Mouse (Mus musculus): ENCODE data around the gene 4931429L15Rik. TPM values are rescaled to one million over a fixed set of nuclear protein-coding genes. Genes with fewer than 3 reads are reported as not detected.

4931429L15Rik gene
- polyA plus RNA-seq, 1 experiment from 2014 or later, result not detected

- ATAC-seq (ENCODE audit: insufficient number of reproducible peaks, low FRiP score, low TSS enrichment, low read depth), result no peak
- Histone ChIP-seq H3K4me2 (replicated peaks) (no peak overlapping the region), H3K4me1 (no peaks in the 10 kb centered on the region), H3K4me3 (replicated peaks) (no peak overlapping the region), H3K27me3 (no peaks in the 10 kb centered on the region), H3K27ac (replicated peaks) (no peak overlapping the region), H3K36me3 (no peaks in the 10 kb centered on the region), H3K9me3 (replicated peaks) (no peaks in the 10 kb centered on the region), H3K9ac (no peak overlapping the region)
- 86% methylated on average over 10 of the region's 10 CpGs for WGBS
Observed at GRCm38 (mm10) chr9:46256658-46257385, 63.0 kb downstream of the 4931429L15Rik start.

DNA sequence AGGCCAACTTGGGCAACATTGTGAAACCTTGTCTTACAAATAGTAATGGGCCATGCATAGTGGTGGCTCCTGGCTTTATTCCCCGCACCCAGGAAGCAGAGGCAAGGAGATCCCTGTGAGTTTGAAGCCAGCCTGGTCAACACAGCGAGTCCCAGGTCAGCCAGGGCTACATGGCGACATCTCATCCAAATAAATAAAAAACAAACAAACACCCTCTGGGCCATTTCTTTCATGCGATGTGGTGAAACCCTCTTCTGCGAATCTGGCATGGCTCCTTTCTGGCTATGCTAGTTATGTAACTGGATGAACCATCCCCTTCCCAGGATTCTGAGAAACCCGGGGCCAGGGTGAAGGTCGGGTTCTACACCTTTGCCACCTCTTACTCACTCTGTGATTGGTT is 63.6 kb downstream of the 4931429L15Rik start:
- 85% methylated on average over 7 of the region's 7 CpGs for WGBS
- Histone ChIP-seq H3K4me2 (replicated peaks) (no peak overlapping the region), H3K4me1 (no peaks in the 10 kb centered on the region), H3K36me3 (no peaks in the 10 kb centered on the region), H3K27ac (replicated peaks) (no peak overlapping the region), H3K9me3 (replicated peaks) (no peaks in the 10 kb centered on the region), H3K4me3 (replicated peaks) (no peak overlapping the region), H3K27me3 (no peaks in the 10 kb centered on the region), H3K9ac (no peak overlapping the region)
- no peak for ATAC-seq (ENCODE audit: insufficient number of reproducible peaks, low FRiP score, low TSS enrichment, low read depth)

Other genes with a start within 250 kb of the 4931429L15Rik start
- 1.2 and 2.1 TPM in 2 replicates for gene Apoa1, start 91.4 kb downstream of the 4931429L15Rik start, polyA plus RNA-seq (2015; fragmentation: Nextera tagmentation; extraction: Ambion mirVana)
- gene Apoc3, start 84.3 kb downstream of the 4931429L15Rik start, polyA plus RNA-seq (2015; fragmentation: Nextera tagmentation; extraction: Ambion mirVana), result not detected in 2 replicates
- 0.12 and 0.43 TPM in 2 replicates for gene Apoa4, start 79.3 kb downstream of the 4931429L15Rik start, polyA plus RNA-seq (2015; fragmentation: Nextera tagmentation; extraction: Ambion mirVana)
- gene Apoa5, start 51.4 kb downstream of the 4931429L15Rik start, polyA plus RNA-seq (2015; fragmentation: Nextera tagmentation; extraction: Ambion mirVana), result not detected in 2 replicates
- gene Zpr1, start 46.9 kb downstream of the 4931429L15Rik start, polyA plus RNA-seq (2015; fragmentation: Nextera tagmentation; extraction: Ambion mirVana), result 55.8 and 57.4 TPM in 2 replicates
- gene Bud13, start 37.0 kb downstream of the 4931429L15Rik start, polyA plus RNA-seq (2015; fragmentation: Nextera tagmentation; extraction: Ambion mirVana), result 23.0 and 24.6 TPM in 2 replicates